Mouse (Mus musculus): Measurements from ENCODE around the gene Ktn1.

Ktn1 gene

GRCm38 (mm10) chr14:47754253-47754897, 106.1 kb downstream of the Ktn1 start:
- DNase-seq (ENCODE audit: low spot score) = no peak

DNA sequence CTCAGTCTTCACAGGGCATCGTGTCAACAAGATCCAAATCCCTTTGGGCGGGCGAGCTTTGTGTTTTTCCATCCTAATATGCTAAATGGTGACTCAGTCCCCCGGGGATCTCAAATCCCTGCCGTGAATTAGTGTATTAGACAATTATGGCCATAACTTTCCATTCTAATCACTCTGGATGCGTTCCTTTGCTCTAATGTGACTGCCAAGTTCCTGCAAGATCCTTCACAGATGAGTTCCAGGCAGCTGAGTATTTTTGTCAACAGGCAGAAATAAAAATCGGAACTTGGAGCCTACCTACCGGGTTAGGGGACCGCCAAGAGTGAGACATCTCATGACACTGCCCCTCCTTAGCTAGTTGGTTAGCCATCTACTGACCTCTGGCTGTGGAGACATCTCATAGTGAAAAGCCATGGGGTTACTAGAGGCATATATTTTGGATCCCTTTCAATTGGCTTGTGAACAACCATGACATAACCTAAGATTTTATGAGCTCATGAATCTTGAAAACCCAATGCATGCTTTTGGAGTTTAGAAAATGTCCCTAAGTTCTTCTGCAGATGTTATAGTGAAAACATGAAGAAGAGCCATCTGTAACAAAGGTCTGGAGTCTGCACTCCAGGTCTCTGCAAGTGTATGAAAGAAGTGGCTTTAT, 108.3 kb downstream of the Ktn1 start:
- no peak for DNase-seq (ENCODE audit: low spot score)

DNA sequence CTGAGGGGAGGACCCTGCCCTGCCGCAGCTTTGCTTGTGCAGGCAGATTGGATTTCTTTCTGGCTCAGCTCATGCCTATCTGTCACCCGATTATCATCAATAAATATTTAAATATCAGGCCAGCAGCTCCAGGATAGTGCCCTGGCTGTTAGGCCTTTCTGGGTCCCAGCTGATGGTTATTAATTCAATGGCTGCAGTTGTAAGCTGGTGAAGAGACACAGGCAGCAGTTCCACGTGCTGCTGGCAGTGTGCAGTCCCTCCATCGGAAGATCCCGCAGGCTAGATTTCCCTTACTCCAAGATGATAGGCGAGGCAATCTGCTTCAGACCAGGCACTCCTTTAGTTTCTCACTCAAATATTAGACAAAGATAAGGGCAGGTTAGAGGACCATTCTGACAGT, 116.9 kb downstream of the Ktn1 start:
- DNase-seq (ENCODE audit: low spot score) = no peak

GRCm38 (mm10) chr14:47765796-47766195, 117.5 kb downstream of the Ktn1 start:
- DNase-seq (ENCODE audit: low spot score) = no peak

DNA sequence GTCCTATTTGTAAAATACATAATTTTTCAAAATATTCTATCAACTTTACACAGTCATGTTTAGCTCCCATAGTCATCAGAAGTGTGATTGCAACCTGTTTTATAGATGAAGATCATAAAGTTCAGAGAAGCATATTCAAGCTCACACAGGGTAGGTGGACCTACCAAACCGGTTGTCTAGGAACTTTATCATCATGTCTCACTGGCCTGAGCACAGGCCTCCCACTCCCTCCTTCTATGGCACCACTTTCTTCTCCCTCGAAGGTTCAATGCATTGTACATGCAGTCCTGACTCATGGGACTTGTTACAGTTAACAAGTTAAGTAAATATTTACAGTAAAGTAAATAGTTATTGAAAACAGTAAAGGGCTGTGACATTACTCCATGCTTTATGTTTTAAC, 118.1 kb downstream of the Ktn1 start:
- no peak for DNase-seq (ENCODE audit: low spot score)

- no peak for DNase-seq (ENCODE audit: low spot score)
These were observed 123.2 kb downstream of the Ktn1 start for GRCm38 (mm10) chr14:47771496-47771895.

DNA sequence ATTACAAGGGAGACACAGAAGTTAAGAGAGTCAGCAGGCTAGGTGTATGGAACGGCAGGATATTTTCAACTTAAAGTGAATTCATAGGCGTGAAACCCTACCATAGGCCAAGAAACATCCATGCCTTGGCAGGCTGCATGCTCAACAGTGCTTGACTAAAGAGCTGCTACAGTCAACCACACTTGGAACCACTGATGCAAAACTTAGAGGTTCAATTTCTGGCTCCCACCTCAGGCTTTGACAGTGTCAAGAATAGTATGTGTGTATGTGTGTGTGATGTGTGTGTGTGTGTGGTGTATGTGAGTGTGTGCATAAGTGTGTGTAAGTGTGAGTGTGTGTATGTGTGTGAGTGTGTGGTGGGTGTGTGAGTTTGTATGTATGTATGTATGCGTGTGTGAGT, 127.3 kb downstream of the Ktn1 start:
- no peak for DNase-seq (ENCODE audit: low spot score)

DNA sequence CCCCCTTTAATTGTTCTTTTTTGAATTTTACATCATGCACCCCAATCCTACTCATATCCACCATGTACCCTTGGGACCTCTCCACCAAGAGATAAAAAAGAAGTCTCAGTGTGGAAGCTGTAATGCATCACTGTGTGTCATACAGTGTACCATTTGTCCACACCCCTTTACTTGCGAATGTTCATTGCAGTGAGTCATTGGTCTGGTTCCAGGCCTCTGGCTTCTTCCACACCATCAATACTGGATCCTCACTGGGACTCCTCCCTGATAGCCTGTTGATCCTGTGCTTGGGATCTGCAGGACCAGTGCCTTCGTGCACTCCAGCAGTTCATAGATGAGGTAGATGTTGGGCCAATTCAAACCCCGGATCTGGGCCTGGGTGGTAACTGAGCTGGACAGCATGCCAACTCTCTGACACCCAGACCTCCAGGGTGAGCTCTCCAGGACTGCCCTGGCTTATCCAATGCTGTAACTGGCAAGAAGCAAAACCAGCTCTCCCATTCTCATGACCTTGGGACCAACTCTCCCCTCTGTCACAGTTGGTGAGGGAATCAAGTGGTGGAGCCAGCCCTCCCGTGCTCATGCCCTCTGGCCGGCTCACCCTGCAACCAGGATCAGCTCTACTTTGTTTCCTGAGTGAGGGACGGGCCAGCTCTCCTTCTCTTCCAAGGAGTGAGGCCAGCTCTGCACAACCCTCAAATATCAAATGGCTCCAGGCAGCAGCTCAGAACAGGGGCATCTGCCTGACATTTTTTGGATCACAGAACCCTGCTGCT, 128.2 kb downstream of the Ktn1 start:
- no peak for DNase-seq (ENCODE audit: low spot score)

GRCm38 (mm10) chr14:47786112-47786511, 137.9 kb downstream of the Ktn1 start:
- DNase-seq (ENCODE audit: low spot score) = no peak

Measured in layer of hippocampus, adult 11-12 months (tissue).